Mouse (Mus musculus) kidney, postnatal 0 days (tissue): ENCODE measurements around the gene Tada3. TPM values are rescaled to one million over a fixed set of nuclear protein-coding genes. Genes with fewer than 3 reads are reported as not detected.

ENCODE experiments used
- ATAC-seq: fragments of 200-750 bp; cut with Nextera tagmentation; replicated peaks from 2 replicates; pipeline ENCODE4 v1.8.0; 2017; ENCODE audit warnings: low read depth, moderate number of reproducible peaks, moderate TSS enrichment, moderate library complexity; ENCODE audit not compliant: low FRiP score
- DNase-seq: peaks from one replicate; pipeline ENCODE4 v3.0.0-alpha.2; 2016; ENCODE audit warnings: low spot score
- H3K27ac ChIP-seq: fragments of 300-500 bp; sonication (generic); 2 replicates; pipeline ENCODE4 v1.5.1; 2014; ENCODE audit warnings: mild to moderate bottlenecking
- H3K27me3 ChIP-seq: fragments of 300-500 bp; sonication (generic); 2 replicates; pipeline ENCODE4 v1.6.1; 2014; ENCODE audit warnings: low read length, mixed read lengths; ENCODE audit not compliant: insufficient read depth
- H3K36me3 ChIP-seq: fragments of 300-500 bp; sonication (generic); 2 replicates; pipeline ENCODE4 v1.6.1; 2014; ENCODE audit warnings: low read length, mixed read lengths; ENCODE audit not compliant: insufficient read depth
- H3K4me1 ChIP-seq: fragments of 300-500 bp; sonication (generic); replicated peaks from 2 replicates; pipeline ENCODE4 v1.6.1; 2014; ENCODE audit warnings: antibody characterized with exemption, low read length, mixed read lengths; ENCODE audit not compliant: insufficient read depth
- H3K4me2 ChIP-seq: fragments of 300-500 bp; sonication (generic); 2 replicates; pipeline ENCODE4 v1.6.1; 2014; ENCODE audit warnings: mild to moderate bottlenecking, low read length, moderate library complexity, mixed read lengths
- H3K4me3 ChIP-seq: fragments of 300-500 bp; sonication (generic); replicated peaks from 2 replicates; pipeline ENCODE4 v1.5.1; 2014; ENCODE audit warnings: low read depth, low read length
- H3K9ac ChIP-seq: fragments of 300-500 bp; sonication (generic); 2 replicates; pipeline ENCODE4 v1.6.1; 2014; ENCODE audit warnings: low read depth, low read length
- H3K9me3 ChIP-seq: fragments of 300-500 bp; sonication (generic); replicated peaks from 2 replicates; pipeline ENCODE4 v1.6.1; 2016; ENCODE audit warnings: low read length, inconsistent platforms, mixed read lengths
- CTCF ChIP-seq: IDR thresholded peaks from 2 replicates; pipeline ENCODE4 v1.5.1; 2016; ENCODE audit warnings: antibody characterized with exemption, low read depth, mild to moderate bottlenecking, moderate library complexity
- WGBS: fragments of 180-500 bp; shearing (Covaris S2); extraction: QIAGEN DNeasy Blood & Tissue Kit; methylation state at CpG from one replicate; pipeline ENCODE4 v1.1.7; 2014; 5-methylcytosine and 5-hydroxymethylcytosine counted together
- microRNA-seq: library from miRNA; unstranded; fragments of <30 nt; microRNA quantifications from one replicate; pipeline ENCODE4, GENCODE M21; 2016
- polyA plus RNA-seq: library from polyadenylated mRNA; unstranded; fragments of >200 nt; fragmentation: Nextera tagmentation; extraction: Ambion mirVana; gene quantifications from 2 replicates; pipeline ENCODE4 v1.2.1, GENCODE M21; 2015

The Tada3 gene
- polyA plus RNA-seq, 1 experiment from 2014 or later = 37.9 TPM

- DNase-seq (no peak), ATAC-seq (no peak)
- 91% methylated on average over 11 of the region's 11 CpGs for WGBS
- Histone ChIP-seq H3K4me2 (no peak overlapping the region), H3K9me3 (no peaks in the 10 kb centered on the region), H3K36me3 (peaks cover 32% of the 10 kb centered on the region), H3K27me3 (no peaks in the 10 kb centered on the region), H3K27ac (no peak overlapping the region), H3K4me1 (no peaks in the 10 kb centered on the region), H3K9ac (no peak overlapping the region), H3K4me3 (no peak overlapping the region)
- TF ChIP-seq CTCF = no peak
Observed at GRCm38 (mm10) chr6:113331721-113332120, 46.0 kb downstream of the Tada3 start.

- Histone ChIP-seq H3K27ac (no peak overlapping the region), H3K27me3 (no peaks in the 10 kb centered on the region), H3K9me3 (no peaks in the 10 kb centered on the region), H3K36me3 (peaks cover 22% of the 10 kb centered on the region), H3K9ac (no peak overlapping the region), H3K4me2 (no peak overlapping the region), H3K4me1 (no peaks in the 10 kb centered on the region), H3K4me3 (no peak overlapping the region)
- DNase-seq (no peak), ATAC-seq (no peak)
- 47% methylated on average over 2 of the region's 2 CpGs for WGBS
- TF ChIP-seq CTCF = no peak
Observed at GRCm38 (mm10) chr6:113330547-113330946, 47.1 kb downstream of the Tada3 start.

GRCm38 (mm10) chr6:113329396-113329795 is 48.3 kb downstream of the Tada3 start:
- DNase-seq (no peak), ATAC-seq (no peak)
- Histone ChIP-seq H3K4me3 (no peak overlapping the region), H3K9ac (no peak overlapping the region), H3K4me1 (no peaks in the 10 kb centered on the region), H3K36me3 (peaks cover 19% of the 10 kb centered on the region), H3K27me3 (no peaks in the 10 kb centered on the region), H3K4me2 (no peak overlapping the region), H3K27ac (no peak overlapping the region), H3K9me3 (no peaks in the 10 kb centered on the region)
- 85% methylated on average over 1 of the region's 1 CpGs for WGBS
- no peak for TF ChIP-seq CTCF

GRCm38 (mm10) chr6:113326533-113327315 is 51.0 kb downstream of the Tada3 start, which contains the start of gene Ogg1:
Gene Ogg1, plus strand, starts transcription at chr6:113326972.
- WGBS = under 1% methylated on average over 52 of the region's 52 CpGs
- ATAC-seq = peak; percentile 97
- TF ChIP-seq CTCF = no peak
- DNase-seq = peak; percentile 100
- Histone ChIP-seq H3K36me3 (peaks cover 36% of the 10 kb centered on the region), H3K9me3 (no peaks in the 10 kb centered on the region), H3K27ac (peak within 1 kb of the TSS; percentile 95), H3K4me2 (peak within 1 kb of the TSS; percentile 83), H3K27me3 (no peaks in the 10 kb centered on the region), H3K4me1 (no peaks in the 10 kb centered on the region), H3K4me3 (peak within 1 kb of the TSS; percentile 49), H3K9ac (peak within 1 kb of the TSS; percentile 80)

Small RNA genes lying within 50 kb of the gene (microRNA-seq; reads per million reads assigned to microRNA genes)
- not detected for gene Gm24387

Other genes with a start within 250 kb of the Tada3 start
- gene Lhfpl4, start 182.5 kb downstream of the Tada3 start, polyA plus RNA-seq = 0.20 and 0.45 TPM in 2 replicates
- gene Mtmr14, start 140.0 kb downstream of the Tada3 start, polyA plus RNA-seq = 30.5 and 33.7 TPM in 2 replicates
- gene Cpne9, start 95.6 kb downstream of the Tada3 start, polyA plus RNA-seq = not detected in 2 replicates
- 12.2 and 12.5 TPM in 2 replicates for gene Brpf1, start 70.7 kb downstream of the Tada3 start, polyA plus RNA-seq
- 14.0 TPM in 2 replicates for gene Ogg1, start 50.9 kb downstream of the Tada3 start, polyA plus RNA-seq
- 90.6 and 99.7 TPM in 2 replicates for gene Camk1, start 33.9 kb downstream of the Tada3 start, polyA plus RNA-seq
- gene Arpc4, start 232 bp upstream of the Tada3 start, polyA plus RNA-seq = 375 and 420 TPM in 2 replicates
- 1.5 and 2.0 TPM in 2 replicates for gene Ttll3, start 11.4 kb upstream of the Tada3 start, polyA plus RNA-seq
- gene Rpusd3, start 41.5 kb upstream of the Tada3 start, polyA plus RNA-seq = 24.4 and 30.5 TPM in 2 replicates
- gene Cidec, start 57.9 kb upstream of the Tada3 start, polyA plus RNA-seq = 0.17 and 0.23 TPM in 2 replicates
- gene Jagn1, start 64.7 kb upstream of the Tada3 start, polyA plus RNA-seq = 111 and 114 TPM in 2 replicates
- 10.9 and 11.1 TPM in 2 replicates for gene Il17re, start 80.6 kb upstream of the Tada3 start, polyA plus RNA-seq
- gene Il17rc, start 93.5 kb upstream of the Tada3 start, polyA plus RNA-seq = 28.0 and 28.8 TPM in 2 replicates
- gene Creld1, start 105.4 kb upstream of the Tada3 start, polyA plus RNA-seq = 25.7 and 28.7 TPM in 2 replicates
- 0.52 and 0.55 TPM in 2 replicates for gene Prrt3, start 124.0 kb upstream of the Tada3 start, polyA plus RNA-seq
- gene Emc3, start 153.8 kb upstream of the Tada3 start, polyA plus RNA-seq = 114 and 118 TPM in 2 replicates
- 3.0 and 5.1 TPM in 2 replicates for gene Fancd2, start 153.8 kb upstream of the Tada3 start, polyA plus RNA-seq
- 1.6 TPM in 2 replicates for gene Fancd2os, start 222.8 kb upstream of the Tada3 start, polyA plus RNA-seq
- 236 and 242 TPM in 2 replicates for gene Brk1, start 226.9 kb upstream of the Tada3 start, polyA plus RNA-seq
- 33.5 and 36.9 TPM in 2 replicates for gene Vhl, start 246.1 kb upstream of the Tada3 start, polyA plus RNA-seq